Mouse (Mus musculus) v-Abl transformed pro-B cells (cell line): ENCODE data around the gene Eef1a2.
"Not testable (repeated sequence)": the region's sequence is repeated elsewhere in the genome, so short reads cannot be mapped to it uniquely, and the experiment has no call there.

Experiments used
- in situ Hi-C, 2 experiments: fragments of 400-800 bp; cut with MboI; formaldehyde crosslinking; loops; one replicate each; pipeline ENCODE4 v1.15.1; 2025; ENCODE audit not compliant: unreplicated experiment in 2 of 2

Gene Eef1a2

GRCm38 (mm10) chr2:181156248-181157121, at the start of gene Eef1a2:
Eef1a2 (minus strand) TSS chr2:181157014.
- in situ Hi-C loops = no loop called here

GRCm38 (mm10) chr2:181206118-181206517, 49.3 kb upstream of the Eef1a2 start:
- in situ Hi-C loops = no loop called here

- in situ Hi-C loops = no loop called here
Observed at GRCm38 (mm10) chr2:181205678-181206077, 48.9 kb upstream of the Eef1a2 start.

- in situ Hi-C loops = no loop called here
Observed at GRCm38 (mm10) chr2:181202886-181203285, 46.1 kb upstream of the Eef1a2 start.

- in situ Hi-C loops = no loop called here
Observed at GRCm38 (mm10) chr2:181202422-181202821, 45.6 kb upstream of the Eef1a2 start, which contains the start of gene Ptk6. Ptk6 (minus strand) TSS chr2:181202789.

- in situ Hi-C loops = no loop called here
Observed at GRCm38 (mm10) chr2:181201606-181202005, 44.8 kb upstream of the Eef1a2 start.

GRCm38 (mm10) chr2:181196628-181197300, 40.0 kb upstream of the Eef1a2 start:
- in situ Hi-C loops = no loop called here

- in situ Hi-C loops = no loop called here
Observed at GRCm38 (mm10) chr2:181193044-181193443, 36.2 kb upstream of the Eef1a2 start.

GRCm38 (mm10) chr2:181191936-181192335, 35.1 kb upstream of the Eef1a2 start:
- in situ Hi-C loops = no loop called here

GRCm38 (mm10) chr2:181191385-181191784, 34.6 kb upstream of the Eef1a2 start:
- in situ Hi-C loops = not testable (repeated sequence)

- in situ Hi-C loops = loop anchor here (5.0 to 10.0 kb wide), 3 partner anchors 143 to 505 kb away; partner anchors contain the start of genes Uckl1 (in 2 of the 2), Lkaaear1 (in 1 of the 2) and Rgs19 (in 1 of the 2)
Observed at GRCm38 (mm10) chr2:181189321-181189720, 32.5 kb upstream of the Eef1a2 start.

- in situ Hi-C loops = loop anchor here (5.0 to 10.0 kb wide), 3 partner anchors 144 to 506 kb away; partner anchors contain the start of genes Uckl1 (in 2 of the 2), Lkaaear1 (in 1 of the 2) and Rgs19 (in 1 of the 2)
Observed at GRCm38 (mm10) chr2:181188681-181189080, 31.9 kb upstream of the Eef1a2 start.

GRCm38 (mm10) chr2:181187121-181188000, 30.5 kb upstream of the Eef1a2 start, which contains the start of gene Ppdpf:
Ppdpf (plus strand) TSS chr2:181187247.
- in situ Hi-C loops = loop anchor here (5.0 to 10.0 kb wide), 3 partner anchors 145 to 507 kb away; partner anchors contain the start of genes Uckl1 (in 2 of the 2), Lkaaear1 (in 1 of the 2) and Rgs19 (in 1 of the 2)

GRCm38 (mm10) chr2:181186635-181187034, 29.8 kb upstream of the Eef1a2 start:
- in situ Hi-C loops = loop anchor here (5.0 to 10.0 kb wide), 3 partner anchors 146 to 508 kb away; partner anchors contain the start of genes Uckl1 (in 2 of the 2), Lkaaear1 (in 1 of the 2) and Rgs19 (in 1 of the 2)

GRCm38 (mm10) chr2:181180898-181181297, 24.1 kb upstream of the Eef1a2 start:
- in situ Hi-C loops = loop anchor here (10.0 kb wide), 2 partner anchors 404 to 514 kb away; partner anchors contain the start of genes Uckl1 (in 2 of the 2), Lkaaear1 (in 1 of the 2) and Rgs19 (in 1 of the 2)

- in situ Hi-C loops = no loop called here
Observed at GRCm38 (mm10) chr2:181178471-181178870, 21.7 kb upstream of the Eef1a2 start.

GRCm38 (mm10) chr2:181178015-181178414, 21.2 kb upstream of the Eef1a2 start:
- in situ Hi-C loops = no loop called here

GRCm38 (mm10) chr2:181174646-181175045, 17.8 kb upstream of the Eef1a2 start:
- in situ Hi-C loops = no loop called here

- in situ Hi-C loops = no loop called here
Observed at GRCm38 (mm10) chr2:181166469-181166868, 9.7 kb upstream of the Eef1a2 start.

- in situ Hi-C loops = no loop called here
Observed at GRCm38 (mm10) chr2:181160821-181161220, 4.0 kb upstream of the Eef1a2 start.
